Mouse (Mus musculus): ENCODE results near the gene Cers2. TPM values are rescaled to one million over a fixed set of nuclear protein-coding genes. Genes with fewer than 3 reads are reported as not detected.

The Cers2 gene
- polyA plus RNA-seq (2015; fragmentation: Nextera tagmentation; extraction: Ambion mirVana) = 91.8 and 93.7 TPM in 2 replicates

GRCm38 (mm10) chr3:95314486-95315093, at the start of gene Cers2:
TSS of gene Cers2 (plus strand) at chr3:95314791.
- Histone ChIP-seq H3K4me3 (peak within 1 kb of the TSS; percentile 86), H3K27ac (peak within 1 kb of the TSS; percentile 93), H3K9ac (peak within 1 kb of the TSS; percentile 97), H3K36me3 (no peaks in the 10 kb centered on the region), H3K9me3 (no peaks in the 10 kb centered on the region), H3K4me2 (peak within 1 kb of the TSS; percentile 79), H3K4me1 (replicated peaks) (peaks cover 42% of the 10 kb centered on the region), H3K27me3 (no peaks in the 10 kb centered on the region)
- 3% methylated on average over 27 of the region's 27 CpGs for WGBS
- peak; percentile 17 for ATAC-seq (ENCODE audit: low FRiP score)

- ATAC-seq (ENCODE audit: low FRiP score) = no peak
- Histone ChIP-seq H3K4me3 (no peak overlapping the region), H3K9ac (no peak overlapping the region), H3K27me3 (no peaks in the 10 kb centered on the region), H3K36me3 (peaks cover 76% of the 10 kb centered on the region), H3K4me2 (no peak overlapping the region), H3K27ac (no peak overlapping the region), H3K4me1 (replicated peaks) (no peaks in the 10 kb centered on the region), H3K9me3 (no peaks in the 10 kb centered on the region)
- 97% methylated on average over 3 of the region's 3 CpGs for WGBS
Measured at GRCm38 (mm10) chr3:95266052-95266451, 48.5 kb upstream of the Cers2 start.

DNA sequence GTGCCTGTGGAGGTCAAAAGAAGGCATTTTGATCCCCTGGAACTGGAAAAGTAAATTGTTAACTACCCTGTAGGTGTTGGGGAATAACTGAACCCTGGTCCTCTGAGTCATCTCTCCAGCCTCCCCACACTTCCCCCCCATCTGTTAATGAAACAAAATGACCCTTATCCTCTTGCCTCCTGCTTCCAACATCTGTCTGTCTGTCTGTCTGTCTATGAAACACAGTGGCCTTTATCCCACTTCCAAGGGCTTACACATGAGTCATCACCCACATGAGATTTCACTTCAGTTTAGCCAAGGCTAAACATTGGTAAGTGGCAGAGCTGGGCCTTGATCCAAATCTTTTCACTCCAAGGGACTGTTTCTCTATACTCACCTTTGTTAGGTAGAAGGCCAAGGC, 46.7 kb upstream of the Cers2 start:
- H3K9ac ChIP-seq = no peak overlapping the region
- no peaks in the 10 kb centered on the region for H3K9me3 ChIP-seq
- ATAC-seq (ENCODE audit: low FRiP score) = no peak
- H3K4me1 ChIP-seq (replicated peaks) = no peaks in the 10 kb centered on the region
- H3K27ac ChIP-seq = no peak overlapping the region
- peaks cover 60% of the 10 kb centered on the region for H3K36me3 ChIP-seq
- no peaks in the 10 kb centered on the region for H3K27me3 ChIP-seq
- no peak overlapping the region for H3K4me2 ChIP-seq
- H3K4me3 ChIP-seq = no peak overlapping the region

- Histone ChIP-seq H3K9me3 (no peaks in the 10 kb centered on the region), H3K9ac (no peak overlapping the region), H3K27ac (no peak overlapping the region), H3K4me3 (no peak overlapping the region), H3K36me3 (peaks cover 43% of the 10 kb centered on the region), H3K27me3 (no peaks in the 10 kb centered on the region), H3K4me2 (no peak overlapping the region), H3K4me1 (replicated peaks) (no peaks in the 10 kb centered on the region)
- 87% methylated on average over 5 of the region's 5 CpGs for WGBS
- ATAC-seq (ENCODE audit: low FRiP score) = no peak
Measured at GRCm38 (mm10) chr3:95269789-95270188, 44.8 kb upstream of the Cers2 start.

DNA sequence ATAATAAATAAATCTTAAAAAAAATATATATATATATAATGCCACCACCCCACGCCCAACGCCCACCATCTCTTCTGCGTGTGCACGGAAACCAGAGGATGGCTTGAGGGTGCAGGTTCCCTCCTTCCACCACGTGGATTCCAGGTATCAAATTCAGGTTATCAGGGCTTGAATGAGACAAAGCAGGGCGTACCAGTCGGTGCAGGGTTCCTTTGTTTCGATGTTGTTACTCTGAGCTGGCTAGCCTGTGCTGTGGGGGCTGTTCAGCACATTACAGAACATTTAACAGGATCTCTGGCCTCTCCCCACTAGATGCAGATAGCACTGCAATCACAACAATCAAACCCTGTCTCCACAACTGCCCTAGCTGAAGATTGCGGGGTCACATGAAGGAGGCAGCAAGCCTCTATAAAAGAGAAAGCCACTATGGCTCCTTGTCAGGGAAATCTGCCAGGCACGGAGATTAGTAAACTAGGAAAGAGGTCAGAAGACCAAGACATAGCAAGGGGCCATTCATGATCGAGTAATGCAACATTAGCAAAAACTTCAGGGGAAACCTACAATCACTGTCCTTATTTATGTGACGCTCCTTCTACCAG, 43.7 kb upstream of the Cers2 start:
- ATAC-seq (ENCODE audit: low FRiP score) = no peak
- H3K36me3 ChIP-seq = peaks cover 38% of the 10 kb centered on the region
- H3K4me1 ChIP-seq (replicated peaks) = no peaks in the 10 kb centered on the region
- H3K27me3 ChIP-seq = no peaks in the 10 kb centered on the region
- WGBS = 89% methylated on average over 12 of the region's 12 CpGs
- H3K9ac ChIP-seq = no peak overlapping the region
- no peaks in the 10 kb centered on the region for H3K9me3 ChIP-seq
- no peak overlapping the region for H3K4me3 ChIP-seq
- no peak overlapping the region for H3K27ac ChIP-seq
- no peak overlapping the region for H3K4me2 ChIP-seq

GRCm38 (mm10) chr3:95273471-95273870, 41.1 kb upstream of the Cers2 start:
- Histone ChIP-seq H3K4me1 (replicated peaks) (no peaks in the 10 kb centered on the region), H3K27me3 (no peaks in the 10 kb centered on the region), H3K36me3 (peaks cover 19% of the 10 kb centered on the region), H3K4me2 (no peak overlapping the region), H3K27ac (no peak overlapping the region), H3K4me3 (no peak overlapping the region), H3K9ac (no peak overlapping the region), H3K9me3 (no peaks in the 10 kb centered on the region)
- whole genome bisulfite sequencing = 89% methylated on average over 5 of the region's 5 CpGs
- ATAC-seq (ENCODE audit: low FRiP score) = no peak

- WGBS = 92% methylated on average over 4 of the region's 4 CpGs
- H3K4me3 ChIP-seq = no peak overlapping the region
- H3K4me1 ChIP-seq (replicated peaks) = no peaks in the 10 kb centered on the region
- no peak overlapping the region for H3K27ac ChIP-seq
- H3K36me3 ChIP-seq = peaks cover 11% of the 10 kb centered on the region
- H3K4me2 ChIP-seq = no peak overlapping the region
- ATAC-seq (ENCODE audit: low FRiP score) = no peak
- no peak overlapping the region for H3K9ac ChIP-seq
- H3K27me3 ChIP-seq = no peaks in the 10 kb centered on the region
- H3K9me3 ChIP-seq = no peaks in the 10 kb centered on the region
Measured at GRCm38 (mm10) chr3:95274453-95274852, 40.1 kb upstream of the Cers2 start.

- H3K4me1 ChIP-seq (replicated peaks) = 0 out of 2 replicates have a peak, but pooled peaks cover 5% of the 10 kb centered on the region
- H3K4me3 ChIP-seq = no peak overlapping the region
- H3K27ac ChIP-seq = no peak overlapping the region
- H3K9ac ChIP-seq = no peak overlapping the region
- H3K9me3 ChIP-seq = no peaks in the 10 kb centered on the region
- H3K4me2 ChIP-seq = no peak overlapping the region
- 86% methylated on average over 6 of the region's 6 CpGs for WGBS
- ATAC-seq (ENCODE audit: low FRiP score) = no peak
- H3K27me3 ChIP-seq = no peaks in the 10 kb centered on the region
- peaks cover 7% of the 10 kb centered on the region; the same call in 1 of the 2 replicates for H3K36me3 ChIP-seq
Measured at GRCm38 (mm10) chr3:95275161-95275560, 39.4 kb upstream of the Cers2 start.

DNA sequence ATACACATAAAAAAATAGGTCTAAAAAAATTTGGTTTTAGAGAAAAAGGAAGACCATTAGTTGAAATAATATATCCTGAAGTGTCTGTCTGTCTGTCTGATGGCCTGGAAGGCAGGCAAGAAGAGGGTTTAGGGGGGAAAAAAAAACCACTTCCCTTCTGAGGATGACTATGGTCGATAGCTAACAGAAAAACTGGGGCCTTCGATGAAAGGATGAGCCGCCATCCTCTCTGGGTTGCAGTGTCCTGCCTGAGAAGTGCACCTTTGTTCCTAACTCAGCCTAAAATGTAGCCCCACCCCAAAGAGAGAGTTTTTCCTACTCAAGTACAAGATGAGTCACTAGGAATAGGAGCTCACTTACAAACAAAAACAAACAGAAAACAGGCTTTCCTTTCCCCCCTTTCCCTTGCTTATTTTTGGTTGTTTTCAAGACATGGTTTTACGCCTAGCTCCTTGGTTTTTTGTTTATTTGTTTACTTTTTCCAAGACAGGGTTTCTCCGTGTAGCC, 38.1 kb upstream of the Cers2 start:
- H3K9me3 ChIP-seq = no peaks in the 10 kb centered on the region

DNA sequence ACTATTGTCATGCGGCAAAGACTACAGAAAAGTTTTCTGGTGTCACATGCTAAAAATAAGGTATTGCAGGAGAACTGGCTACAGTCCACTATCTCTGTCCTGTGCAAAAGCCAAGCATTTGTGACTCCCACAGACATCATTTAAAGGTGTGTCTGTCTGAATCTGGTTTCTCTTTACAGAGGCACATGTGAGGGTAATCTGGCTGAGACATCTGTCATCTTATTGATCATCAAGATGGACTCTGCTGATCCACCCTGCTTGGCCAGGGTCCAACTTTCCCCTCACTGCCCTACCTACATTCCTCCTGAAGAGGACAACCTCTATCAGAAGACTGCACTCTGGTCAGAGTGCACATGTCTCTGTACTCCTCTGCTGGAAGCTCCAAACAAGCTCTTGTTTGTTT, 37.4 kb upstream of the Cers2 start:
- peaks cover 13% of the 10 kb centered on the region for H3K4me1 ChIP-seq (replicated peaks)
- 84% methylated on average over 1 of the region's 1 CpGs for WGBS

More for the DNA sequence above, 38.1 kb upstream of the Cers2 start:
- no peaks in the 10 kb centered on the region for H3K27me3 ChIP-seq
- H3K36me3 ChIP-seq = peaks cover 7% of the 10 kb centered on the region; the same call in 1 of the 2 replicates
- WGBS = 74% methylated on average over 5 of the region's 5 CpGs
- no peak overlapping the region for H3K4me2 ChIP-seq
- no peak overlapping the region for H3K9ac ChIP-seq
- no peak overlapping the region for H3K4me3 ChIP-seq
- H3K4me1 ChIP-seq (replicated peaks) = peaks cover 13% of the 10 kb centered on the region
- ATAC-seq (ENCODE audit: low FRiP score) = no peak
- H3K27ac ChIP-seq = no peak overlapping the region

DNA sequence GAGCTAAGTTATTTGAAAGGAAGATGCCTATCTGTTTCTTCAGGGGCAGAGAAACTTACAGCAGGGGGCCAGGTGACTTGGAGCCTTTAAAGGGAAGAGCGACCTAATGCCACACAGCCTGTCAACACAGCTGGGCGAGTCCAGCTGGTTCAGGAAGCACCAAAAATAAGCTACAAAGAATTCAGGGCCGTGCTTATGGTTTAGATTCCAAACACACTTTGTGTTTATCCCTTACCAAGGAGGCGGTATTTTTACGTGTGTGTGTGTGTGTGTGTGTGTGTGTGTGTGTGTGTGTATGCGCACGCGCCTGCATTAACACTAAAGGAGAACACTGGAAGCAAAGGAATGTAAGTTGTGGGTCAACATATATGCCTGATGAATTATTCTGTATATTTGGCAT, 33.8 kb upstream of the Cers2 start:
- Histone ChIP-seq H3K4me2 (peak overlapping the region; percentile 85), H3K36me3 (peaks cover 7% of the 10 kb centered on the region; the same call in 1 of the 2 replicates), H3K9ac (peak overlapping the region; percentile 89), H3K4me1 (replicated peaks) (peaks cover 36% of the 10 kb centered on the region), H3K9me3 (no peaks in the 10 kb centered on the region), H3K4me3 (peak overlapping the region; percentile 73), H3K27me3 (no peaks in the 10 kb centered on the region), H3K27ac (peak overlapping the region; percentile 95)
- no peak for ATAC-seq (ENCODE audit: low FRiP score)
- WGBS = 22% methylated on average over 8 of the region's 8 CpGs

More for the DNA sequence above, 37.4 kb upstream of the Cers2 start:
- H3K4me3 ChIP-seq = no peak overlapping the region
- no peak for ATAC-seq (ENCODE audit: low FRiP score)
- H3K27ac ChIP-seq = no peak overlapping the region
- H3K9ac ChIP-seq = no peak overlapping the region
- H3K9me3 ChIP-seq = no peaks in the 10 kb centered on the region
- no peaks in the 10 kb centered on the region for H3K27me3 ChIP-seq
- no peak overlapping the region for H3K4me2 ChIP-seq
- H3K36me3 ChIP-seq = peaks cover 7% of the 10 kb centered on the region; the same call in 1 of the 2 replicates

GRCm38 (mm10) chr3:95281216-95282126, 33.1 kb upstream of the Cers2 start, which contains the start of the genes Mindy1 and Prune1:
TSS of gene Mindy1 (plus strand) at chr3:95281345.
TSS of gene Prune1 (minus strand) at chr3:95282076.
- Histone ChIP-seq H3K36me3 (peaks cover 7% of the 10 kb centered on the region; the same call in 1 of the 2 replicates), H3K4me1 (replicated peaks) (peaks cover 39% of the 10 kb centered on the region), H3K27me3 (no peaks in the 10 kb centered on the region), H3K9ac (peak within 1 kb of the TSS; percentile 89), H3K4me3 (peak within 1 kb of the TSS; percentile 73), H3K4me2 (peak within 1 kb of the TSS; percentile 85), H3K27ac (peak within 1 kb of the TSS; percentile 95), H3K9me3 (no peaks in the 10 kb centered on the region)
- peak; percentile 93 for ATAC-seq (ENCODE audit: low FRiP score)
- under 1% methylated on average over 53 of the region's 53 CpGs for WGBS

Measured in hindbrain, embryonic 13.5 days (tissue).